Comparison of ENCODE assay signal across 10 mouse cellular contexts in genomic region chr5:121115391-121116157, GRCm38 (mm10).
DNase-seq lines count a peak whose midpoint lies in the region; ATAC-seq lines count a peak whose summit lies in the region.
"Had no signal": no experiment of that assay in that cellular context is flagged by ENCODE, and none has a peak within 500 bp of the region (broad histone marks: within the 10 kb centered on the region; RNA-seq: fewer than 3 reads in every experiment).

No protein-coding gene starts in this region.

- H3K4me1 ChIP-seq in forebrain, embryonic 12.5 days, result peaks cover 40% of the 10 kb centered on the region
- peaks cover 44% of the 10 kb centered on the region for H3K4me1 ChIP-seq in midbrain, embryonic 16.5 days (ENCODE audit: control insufficient read depth, insufficient read depth, low read length)

- WGBS in forebrain, embryonic 12.5 days, result 39% methylated on average over 8 of the region's 8 CpGs
- 11% methylated on average over 8 of the region's 8 CpGs for WGBS in midbrain, embryonic 16.5 days

- peak; percentile 92 for ATAC-seq in forebrain, embryonic 12.5 days (ENCODE audit: low FRiP score)
- ATAC-seq in midbrain, embryonic 16.5 days, result peak; percentile 92

- H3K9me3 ChIP-seq in forebrain, embryonic 12.5 days, result no peaks in the 10 kb centered on the region
- no peaks in the 10 kb centered on the region for H3K9me3 ChIP-seq in midbrain, embryonic 16.5 days (replicated peaks; ENCODE audit: control insufficient read depth, low read length, poor library complexity, severe bottlenecking)

- no peak overlapping the region for H3K4me3 ChIP-seq in forebrain, embryonic 12.5 days (replicated peaks)
- H3K4me3 ChIP-seq in midbrain, embryonic 16.5 days (ENCODE audit: low read depth, low read length), result no peak overlapping the region

- peak; percentile 88 for DNase-seq in brain, embryonic 18.5 days (ENCODE audit: low read depth, low spot score)
- peak; percentile 69 to 74 for DNase-seq in layer of hippocampus, adult 8-10 months (ENCODE audit: low spot score in 2 of 2)
- DNase-seq in ovary, postnatal 10 days (ENCODE audit: low spot score), result no peak
- no peak for DNase-seq in liver
- no peak for DNase-seq in urinary bladder, adult 2 months (ENCODE audit: low spot score)
- no peak for DNase-seq in adrenal gland, postnatal 25 days
- DNase-seq: kidney, postnatal 14 days had no signal

- H3K4me2 ChIP-seq in forebrain, embryonic 12.5 days, result peak overlapping the region; percentile 31
- peak overlapping the region; percentile 37 for H3K4me2 ChIP-seq in midbrain, embryonic 16.5 days (ENCODE audit: low read length)

- H3K27ac ChIP-seq in forebrain, embryonic 12.5 days, result peak overlapping the region; percentile 88
- H3K27ac ChIP-seq in midbrain, embryonic 16.5 days (ENCODE audit: low read length), result peak overlapping the region; percentile 94
- H3K27ac ChIP-seq: macrophage had no signal

- H3K27me3 ChIP-seq in forebrain, embryonic 12.5 days, result no peaks in the 10 kb centered on the region
- H3K27me3 ChIP-seq in midbrain, embryonic 16.5 days (ENCODE audit: control insufficient read depth, insufficient read depth, low read depth, low read length), result no peaks in the 10 kb centered on the region

- H3K9ac ChIP-seq in forebrain, embryonic 12.5 days, result no peak overlapping the region; the same call in 1 of the 2 replicates
- H3K9ac ChIP-seq in midbrain, embryonic 16.5 days (ENCODE audit: low read depth, low read length), result peak overlapping the region; percentile 35; the same call in 1 of the 2 replicates

- H3K36me3 ChIP-seq in forebrain, embryonic 12.5 days (replicated peaks), result no peaks in the 10 kb centered on the region
- no peaks in the 10 kb centered on the region for H3K36me3 ChIP-seq in midbrain, embryonic 16.5 days (ENCODE audit: control insufficient read depth, insufficient read depth, low read length)

Comparison
In these comparisons a context has a peak if more than half of its experiments do, and no peak if none do; other contexts are left out.
1. DNase-seq: peak in brain, embryonic 18.5 days (single experiment) and layer of hippocampus, adult 8-10 months (2 of 2); none in ovary, postnatal 10 days (single experiment), liver (single experiment), urinary bladder, adult 2 months (single experiment) and adrenal gland, postnatal 25 days (single experiment).